20 mouse cellular contexts compared by ENCODE assay signal in genomic region chr14:121960997-121961396, GRCm38 (mm10). TPM values are rescaled to one million over a fixed set of nuclear protein-coding genes. Genes with fewer than 3 reads are reported as not detected.
DNase-seq lines count a peak whose midpoint lies in the region; ATAC-seq and TF ChIP-seq lines count a peak whose summit lies in the region.
"Had no signal": no experiment of that assay in that cellular context is flagged by ENCODE, and none has a peak within 500 bp of the region (broad histone marks: within the 10 kb centered on the region; RNA-seq: fewer than 3 reads in every experiment).

No protein-coding gene starts in this region.

- TF ChIP-seq CTCF in thymus, adult 2 months (IDR thresholded peaks at IDR 0.05; ENCODE audit: borderline replicate concordance, control insufficient read depth, extremely low read depth, insufficient read depth, low read length, poor library complexity): no peak

- H3K4me2 ChIP-seq in intestine, embryonic 15.5 days (replicated peaks): 0 out of 2 replicates have a peak overlapping the region, but pooled peaks have one; percentile 11
- H3K4me2 ChIP-seq in intestine, embryonic 16.5 days (ENCODE audit: low read depth, low read length): no peak overlapping the region
- H3K4me2 ChIP-seq: embryonic facial prominence, embryonic 15.5 days; hindbrain, embryonic 13.5 days had no signal

- peaks cover 19% of the 10 kb centered on the region for H3K4me1 ChIP-seq in intestine, embryonic 15.5 days (replicated peaks)
- peaks cover 22% of the 10 kb centered on the region for H3K4me1 ChIP-seq in intestine, embryonic 16.5 days (ENCODE audit: control insufficient read depth, insufficient read depth, low read length)
- H3K4me1 ChIP-seq in thymus, adult 2 months (replicated peaks; ENCODE audit: control insufficient read depth, insufficient read depth, low read length): peaks cover 43% of the 10 kb centered on the region
- H3K4me1 ChIP-seq: embryonic facial prominence, embryonic 15.5 days had no signal

- no peak for TF ChIP-seq POLR2A in thymus, adult 2 months (IDR thresholded peaks at IDR 0.05; ENCODE audit: control insufficient read depth, extremely low read depth, insufficient read depth, low read length, poor library complexity)

- H3K36me3 ChIP-seq in intestine, embryonic 15.5 days: no peaks in the 10 kb centered on the region
- no peaks in the 10 kb centered on the region for H3K36me3 ChIP-seq in intestine, embryonic 16.5 days (ENCODE audit: control insufficient read depth, insufficient read depth, low read length)
- no peaks in the 10 kb centered on the region for H3K36me3 ChIP-seq in thymus, adult 2 months (ENCODE audit: control insufficient read depth, insufficient read depth, low read length)
- H3K36me3 ChIP-seq: embryonic facial prominence, embryonic 15.5 days; hindbrain, embryonic 13.5 days had no signal

- no peaks in the 10 kb centered on the region for H3K9me3 ChIP-seq in intestine, embryonic 15.5 days
- no peaks in the 10 kb centered on the region for H3K9me3 ChIP-seq in intestine, embryonic 16.5 days (ENCODE audit: control insufficient read depth, low read length)
- H3K9me3 ChIP-seq: embryonic facial prominence, embryonic 15.5 days; hindbrain, embryonic 13.5 days had no signal

- WGBS in intestine, embryonic 15.5 days: 30% methylated on average over 6 of the region's 6 CpGs
- WGBS in intestine, embryonic 16.5 days: 41% methylated on average over 6 of the region's 6 CpGs
- 82% methylated on average over 6 of the region's 6 CpGs for WGBS in thymus, adult 2 months

- H3K27me3 ChIP-seq in intestine, embryonic 15.5 days (replicated peaks): no peaks in the 10 kb centered on the region
- H3K27me3 ChIP-seq in intestine, embryonic 16.5 days (replicated peaks; ENCODE audit: control insufficient read depth, insufficient read depth, low read length): no peaks in the 10 kb centered on the region
- H3K27me3 ChIP-seq in thymus, adult 2 months (ENCODE audit: control insufficient read depth, insufficient read depth, low read length): no peaks in the 10 kb centered on the region
- H3K27me3 ChIP-seq: embryonic facial prominence, embryonic 15.5 days; hindbrain, embryonic 13.5 days; Patski had no signal

- H3K9ac ChIP-seq in intestine, embryonic 15.5 days: no peak overlapping the region
- H3K9ac ChIP-seq in intestine, embryonic 16.5 days (ENCODE audit: low read depth, low read length): no peak overlapping the region; the same call in 1 of the 2 replicates
- H3K9ac ChIP-seq: embryonic facial prominence, embryonic 15.5 days; hindbrain, embryonic 13.5 days; liver, embryonic 14.5 days had no signal

- H3K4me3 ChIP-seq in intestine, embryonic 15.5 days (replicated peaks): no peak overlapping the region
- no peak overlapping the region for H3K4me3 ChIP-seq in intestine, embryonic 16.5 days (ENCODE audit: low read length)
- H3K4me3 ChIP-seq in thymus, adult 2 months (ENCODE audit: control insufficient read depth, insufficient read depth, low read length): no peak overlapping the region
- H3K4me3 ChIP-seq: embryonic facial prominence, embryonic 15.5 days; hindbrain, embryonic 13.5 days had no signal

- no peak overlapping the region for H3K27ac ChIP-seq in intestine, embryonic 15.5 days
- no peak overlapping the region for H3K27ac ChIP-seq in intestine, embryonic 16.5 days (ENCODE audit: low read length)
- H3K27ac ChIP-seq in thymus, adult 2 months (ENCODE audit: control insufficient read depth, insufficient read depth, low read length): peak overlapping the region; percentile 15; the same call in 1 of the 2 replicates
- H3K27ac ChIP-seq: embryonic facial prominence, embryonic 15.5 days; hindbrain, embryonic 13.5 days; liver, embryonic 14.5 days had no signal

- DNase-seq in heart, adult 11 months: peak; percentile 86
- no peak for DNase-seq in heart, postnatal 4 days
- no peak for DNase-seq in thymus, adult 2 months
- no peak for DNase-seq in thymus, postnatal 0 days (ENCODE audit: low spot score)
- no peak for DNase-seq in left cerebral cortex, postnatal 4 days
- DNase-seq in adrenal gland, postnatal 14 days: no peak
- DNase-seq: cerebellum, adult 8-10 months; gastrocnemius, postnatal 25 days; kidney, adult 8-10 months; lung, postnatal 14 days; midbrain, embryonic 14.5 days; right cerebral cortex, postnatal 14 days had no signal

- intact Hi-C loops in left cerebral cortex, postnatal 4 days (cut with DNase I): no loop called here

- ATAC-seq in intestine, embryonic 15.5 days: no peak
- ATAC-seq in intestine, embryonic 16.5 days: no peak
- ATAC-seq: Patski had no signal

RNA-seq across cellular contexts. Expression of gene Gpr183, which starts 4.0 kb away (rescaled TPM):
- total RNA-seq in heart, postnatal 4 days (2021): 1 to 10 TPM; 2.8 to 3.3 TPM
- 3.7 TPM in 2 replicates for polyA plus RNA-seq in intestine, embryonic 15.5 days (2015; fragmentation: Nextera tagmentation; extraction: Ambion mirVana)
- polyA plus RNA-seq in intestine, embryonic 16.5 days (2015; fragmentation: Nextera tagmentation; extraction: Ambion mirVana): 3.7 and 4.1 TPM in 2 replicates
- polyA plus RNA-seq in thymus, adult 2 months (2012; rRNA removed): 10.1 and 10.3 TPM in 2 replicates
- 12.5 and 13.4 TPM in 2 replicates for polyA plus RNA-seq in thymus, postnatal 0 days (2015; fragmentation: Nextera tagmentation; extraction: Ambion mirVana)
- total RNA-seq in left cerebral cortex, postnatal 4 days (2021): under 1 TPM; 0.44 to 0.66 TPM
- 0.48 and 2.3 TPM in 2 replicates for total RNA-seq in adrenal gland, postnatal 14 days (2021)
- polyA plus RNA-seq: Patski had no signal

RNA-seq across cellular contexts. Expression of gene Gpr18, which starts 45.4 kb away (rescaled TPM):
- total RNA-seq in heart, postnatal 4 days (2021): not detected
- 0.29 and 0.34 TPM in 2 replicates for polyA plus RNA-seq in intestine, embryonic 15.5 days (2015; fragmentation: Nextera tagmentation; extraction: Ambion mirVana)
- polyA plus RNA-seq in intestine, embryonic 16.5 days (2015; fragmentation: Nextera tagmentation; extraction: Ambion mirVana): 0.34 and 0.38 TPM in 2 replicates
- 24.8 and 32.8 TPM in 2 replicates for polyA plus RNA-seq in thymus, adult 2 months (2012; rRNA removed)
- polyA plus RNA-seq in thymus, postnatal 0 days (2015; fragmentation: Nextera tagmentation; extraction: Ambion mirVana): 5.5 and 6.3 TPM in 2 replicates
- not detected for total RNA-seq in left cerebral cortex, postnatal 4 days (2021)
- 0.67 and 5.2 TPM in 2 replicates for total RNA-seq in adrenal gland, postnatal 14 days (2021)
- total RNA-seq: gastrocnemius, postnatal 25 days; layer of hippocampus, postnatal 25 days; left cerebral cortex, postnatal 36 days had no signal
- polyA plus RNA-seq: midbrain, embryonic 14.5 days had no signal
